Mouse (Mus musculus): Measurements from ENCODE around the gene Map2k7.

The Map2k7 gene

GRCm38 (mm10) chr8:4238434-4239192, at the start of gene Map2k7, which contains the start of gene Gm49320:
Gene Map2k7, plus strand, starts transcription at chr8:4238740.
Gene Gm49320, plus strand, starts transcription at chr8:4238865.
- peak; percentile 100 for DNase-seq

- no peak for DNase-seq
Observed at GRCm38 (mm10) chr8:4189031-4189722, 49.4 kb upstream of the Map2k7 start.

GRCm38 (mm10) chr8:4192305-4192704, 46.2 kb upstream of the Map2k7 start:
- DNase-seq, result no peak

- peak; percentile 81 for DNase-seq
Observed at GRCm38 (mm10) chr8:4192807-4193587, 45.5 kb upstream of the Map2k7 start.

GRCm38 (mm10) chr8:4193588-4193894, 45.0 kb upstream of the Map2k7 start:
- no peak for DNase-seq

- DNase-seq, result no peak
Observed at GRCm38 (mm10) chr8:4201321-4201720, 37.2 kb upstream of the Map2k7 start.

GRCm38 (mm10) chr8:4205246-4206123, 33.1 kb upstream of the Map2k7 start:
- no peak for DNase-seq

GRCm38 (mm10) chr8:4206182-4207015, 32.1 kb upstream of the Map2k7 start:
- peak; percentile 48 for DNase-seq

GRCm38 (mm10) chr8:4207016-4207350, 31.6 kb upstream of the Map2k7 start:
- DNase-seq, result no peak

- no peak for DNase-seq
Observed at GRCm38 (mm10) chr8:4211097-4211496, 27.4 kb upstream of the Map2k7 start.

GRCm38 (mm10) chr8:4212809-4213209, 25.7 kb upstream of the Map2k7 start:
- no peak for DNase-seq

- DNase-seq, result no peak
Observed at GRCm38 (mm10) chr8:4213210-4214005, 25.1 kb upstream of the Map2k7 start.

GRCm38 (mm10) chr8:4214006-4214980, 24.2 kb upstream of the Map2k7 start:
- DNase-seq, result no peak

GRCm38 (mm10) chr8:4216296-4216695, 22.2 kb upstream of the Map2k7 start:
- no peak for DNase-seq

- peak; percentile 75 for DNase-seq
Observed at GRCm38 (mm10) chr8:4216791-4217621, 21.5 kb upstream of the Map2k7 start, which contains the start of gene Prr36. Gene Prr36, minus strand, starts transcription at chr8:4217459.

GRCm38 (mm10) chr8:4219617-4220016, 18.9 kb upstream of the Map2k7 start:
- peak; percentile 38 for DNase-seq

- no peak for DNase-seq
Observed at GRCm38 (mm10) chr8:4222059-4222458, 16.5 kb upstream of the Map2k7 start.

GRCm38 (mm10) chr8:4226323-4226722, 12.2 kb upstream of the Map2k7 start:
- DNase-seq, result no peak

Data from right cerebral cortex, postnatal 25 days (tissue).